In the genomic region with DNA sequence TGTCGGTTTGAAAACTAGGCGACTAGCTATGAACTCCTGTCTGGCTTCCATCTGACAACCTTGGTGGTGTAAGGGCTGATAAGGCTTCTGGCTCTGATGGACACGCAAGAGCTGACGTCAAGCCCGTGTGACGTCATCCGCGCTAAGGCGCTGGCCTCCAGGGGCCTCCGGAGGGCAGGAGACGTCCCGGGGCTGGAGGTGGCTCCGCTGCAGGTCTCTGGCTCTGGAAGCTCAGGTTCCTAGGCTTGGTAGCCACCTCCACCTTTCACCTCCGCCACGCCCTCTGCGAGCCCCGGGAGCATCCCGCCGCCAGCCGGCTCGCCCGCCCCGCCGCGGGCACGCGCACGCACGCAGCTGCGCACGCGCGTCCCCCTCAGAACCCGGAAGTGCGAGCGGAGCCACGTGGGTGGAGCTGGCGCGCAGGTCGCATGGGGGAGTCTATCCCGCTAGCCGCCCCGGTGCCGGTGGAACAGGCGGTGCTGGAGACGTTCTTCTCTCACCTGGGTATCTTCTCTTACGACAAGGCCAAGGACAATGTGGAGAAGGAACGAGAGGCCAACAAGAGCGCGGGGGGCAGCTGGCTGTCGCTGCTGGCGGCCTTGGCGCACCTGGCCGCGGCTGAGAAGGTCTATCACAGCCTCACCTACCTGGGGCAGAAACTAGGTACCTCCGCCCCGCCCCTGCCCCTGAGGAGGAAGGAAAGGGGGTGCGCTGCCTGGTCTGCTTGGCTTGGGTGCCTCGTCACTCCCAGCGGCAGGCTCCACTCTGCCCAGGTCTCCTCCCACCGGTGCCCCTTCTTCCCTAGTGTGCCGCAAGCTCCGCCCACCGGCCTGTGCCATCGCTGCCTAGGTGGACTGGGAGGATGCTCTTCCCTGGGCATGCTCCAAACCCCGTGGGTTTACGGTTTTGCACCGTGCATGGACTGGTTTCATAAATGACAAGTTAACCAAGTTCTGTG, we compare ENCODE assay signal across 8 mouse cellular contexts. TPM values are rescaled to one million over a fixed set of nuclear protein-coding genes. Genes with fewer than 3 reads are reported as not detected.
A peak's percentile ranks its signal among the peaks of the same experiment; 100 is the strongest.
DNase-seq lines count a peak whose midpoint lies in the region; ATAC-seq and TF ChIP-seq lines count a peak whose summit lies in the region.

TSS of gene BC048403 (plus strand) at position 390 of the 958 bp plus-strand sequence.

- ATAC-seq in forebrain, embryonic 16.5 days = peak; percentile 91
- ATAC-seq in lung, embryonic 15.5 days (ENCODE audit: borderline replicate concordance, extremely low read depth, low FRiP score, low TSS enrichment) = peak; percentile 90

- H3K27ac ChIP-seq in ES-E14 (ENCODE audit: insufficient read depth, low read depth, low read length, poor library complexity, severe bottlenecking) = no peak within 1 kb of the TSS
- H3K27ac ChIP-seq in forebrain, embryonic 16.5 days (ENCODE audit: low read length) = peak within 1 kb of the TSS; percentile 41
- H3K27ac ChIP-seq in lung, embryonic 15.5 days = no peak within 1 kb of the TSS

- H3K36me3 ChIP-seq in ES-E14 (ENCODE audit: control insufficient read depth, insufficient read depth, low read length, poor library complexity, severe bottlenecking) = no peaks in the 10 kb centered on the region; the same call in 1 of the 2 replicates
- no peaks in the 10 kb centered on the region for H3K36me3 ChIP-seq in forebrain, embryonic 16.5 days (ENCODE audit: control insufficient read depth, insufficient read depth)
- no peaks in the 10 kb centered on the region for H3K36me3 ChIP-seq in lung, embryonic 15.5 days

- peaks cover 6 to 8% of the 10 kb centered on the region in 2 experiments; a peak in 2 of 4 replicates for H3K4me1 ChIP-seq in ES-E14 (ENCODE audit: control insufficient read depth in 2 of 2, insufficient read depth in 2 of 2, low read length in 2 of 2, poor library complexity in 1 of 2)
- H3K4me1 ChIP-seq in forebrain, embryonic 16.5 days (replicated peaks; ENCODE audit: control insufficient read depth, insufficient read depth, low read length) = peaks cover 8% of the 10 kb centered on the region
- peaks cover 6% of the 10 kb centered on the region for H3K4me1 ChIP-seq in lung, embryonic 15.5 days

- peak within 1 kb of the TSS; percentile 85 to 98 for H3K4me3 ChIP-seq in ES-E14 (ENCODE audit: insufficient read depth in 1 of 2, low read depth in 1 of 2, low read length in 2 of 2, poor library complexity in 1 of 2, severe bottlenecking in 1 of 2)
- H3K4me3 ChIP-seq in forebrain, embryonic 16.5 days (replicated peaks; ENCODE audit: low read length) = peak within 1 kb of the TSS; percentile 81
- H3K4me3 ChIP-seq in lung, embryonic 15.5 days = peak within 1 kb of the TSS; percentile 67

- H3K9me3 ChIP-seq in ES-E14 (ENCODE audit: control insufficient read depth, insufficient read depth, low read depth, low read length) = no peaks in the 10 kb centered on the region
- no peaks in the 10 kb centered on the region for H3K9me3 ChIP-seq in forebrain, embryonic 16.5 days (ENCODE audit: control insufficient read depth, low read length)
- H3K9me3 ChIP-seq in lung, embryonic 15.5 days = no peaks in the 10 kb centered on the region

- DNase-seq in ES-E14 (ENCODE audit: low read depth, low spot score) = peak; percentile 67
- peak; percentile 90 for DNase-seq in cerebellum, adult 11-12 months
- DNase-seq in heart, postnatal 4 days = peak; percentile 89
- DNase-seq in layer of hippocampus, adult 8-10 months (ENCODE audit: low spot score in 2 of 2) = peak; percentile 71 to 82
- peak; percentile 72 for DNase-seq in ovary, adult 18-20 months (ENCODE audit: low spot score)
- peak; percentile 90 for DNase-seq in thymus, postnatal 0 days (ENCODE audit: low spot score)

- H3K9ac ChIP-seq in ES-E14 (ENCODE audit: insufficient read depth, low read depth, low read length, poor library complexity, severe bottlenecking) = peak within 1 kb of the TSS; percentile 87
- peak within 1 kb of the TSS; percentile 72 for H3K9ac ChIP-seq in forebrain, embryonic 16.5 days (replicated peaks; ENCODE audit: low read depth, low read length)
- H3K9ac ChIP-seq in lung, embryonic 15.5 days = peak within 1 kb of the TSS; percentile 59

- H3K27me3 ChIP-seq in forebrain, embryonic 16.5 days (replicated peaks; ENCODE audit: control insufficient read depth, insufficient read depth, low read length) = no peaks in the 10 kb centered on the region
- no peaks in the 10 kb centered on the region for H3K27me3 ChIP-seq in lung, embryonic 15.5 days

- in situ Hi-C loops in ES-E14 (cut with MboI; ENCODE audit: low sequenced_read_pairs in 2 of 2, unreplicated experiment in 2 of 2) = no loop called here

- under 1% methylated on average over 66 of the region's 68 CpGs for WGBS in forebrain, embryonic 16.5 days
- under 1% methylated on average over 66 of the region's 68 CpGs for WGBS in lung, embryonic 15.5 days

- H3K4me2 ChIP-seq in forebrain, embryonic 16.5 days (ENCODE audit: low read length) = peak within 1 kb of the TSS; percentile 88
- peak within 1 kb of the TSS; percentile 91 for H3K4me2 ChIP-seq in lung, embryonic 15.5 days

TF ChIP-seq in ES-E14, 5 proteins besides CTCF, POLR2A, EP300 and RAD21:
- peak; percentile 58; the same call in 1 of the 2 replicates for TF ChIP-seq HCFC1 (IDR thresholded peaks at IDR 0.05; ENCODE audit: borderline replicate concordance, insufficient read depth, low read length)
- TF ChIP-seq ZNF384 (IDR thresholded peaks at IDR 0.05; ENCODE audit: low read depth, low read length) = no peak

RNA-seq across cellular contexts. Expression of gene BC048403, which starts in this region (rescaled TPM):
- 5.2 and 8.6 TPM in 2 replicates for total RNA-seq in ES-E14 (2012; rRNA removed)
- polyA plus RNA-seq in forebrain, embryonic 16.5 days (2015; fragmentation: Nextera tagmentation; extraction: Ambion mirVana) = 3.3 TPM in 2 replicates
- 1 to 10 TPM; 2.7 to 2.9 TPM for total RNA-seq in heart, postnatal 4 days (2021)
- 10 to 100 TPM in 1 of 4 experiments, 1 to 10 TPM in 3; 9.1 to 10.8 (median 9.4) TPM for total RNA-seq in layer of hippocampus, adult 8-10 months (2022)
- polyA plus RNA-seq in lung, embryonic 15.5 days (2015; fragmentation: Nextera tagmentation; extraction: Ambion mirVana) = 2.6 and 2.7 TPM in 2 replicates
- polyA plus RNA-seq in thymus, postnatal 0 days (2015; fragmentation: Nextera tagmentation; extraction: Ambion mirVana) = 2.1 and 2.4 TPM in 2 replicates
